Mouse (Mus musculus) myocyte (in vitro differentiated cells): ENCODE measurements around the gene Sntb2. TPM values are rescaled to one million over a fixed set of nuclear protein-coding genes. Genes with fewer than 3 reads are reported as not detected.
A peak's percentile ranks its signal among the peaks of the same experiment; 100 is the strongest.

ENCODE experiments used
- H3K27me3 ChIP-seq: one replicate; pipeline ENCODE4 v1.6.1; 2011; ENCODE audit not compliant: control insufficient read depth, insufficient read depth, insufficient read length
- H3K36me3 ChIP-seq: one replicate; pipeline ENCODE4 v1.6.1; 2011; ENCODE audit not compliant: control insufficient read depth, insufficient read depth
- H3K4me2 ChIP-seq: one replicate; pipeline ENCODE4 v1.6.1; 2011; ENCODE audit warnings: low read depth, control low read depth
- H3K4me3 ChIP-seq: one replicate; pipeline ENCODE4 v1.5.1; 2011; ENCODE audit warnings: mild to moderate bottlenecking, control low read depth, moderate library complexity
- H3K79me2 ChIP-seq: one replicate; pipeline ENCODE4 v1.6.1; 2011; ENCODE audit not compliant: control insufficient read depth, insufficient read depth
- H3ac ChIP-seq: one replicate; pipeline ENCODE4 v1.6.1; 2011; ENCODE audit not compliant: control insufficient read depth, insufficient read length
- CEBPB ChIP-seq: IDR thresholded peaks from 2 replicates; pipeline ENCODE4 v1.6.1; 2011; ENCODE audit warnings: mild to moderate bottlenecking, moderate library complexity; ENCODE audit not compliant: poor library complexity, insufficient read depth, severe bottlenecking
- E2F4 ChIP-seq: IDR thresholded peaks from one replicate; pipeline ENCODE4 v1.6.1; 2011; ENCODE audit warnings: mild to moderate bottlenecking, control low read depth, moderate library complexity; ENCODE audit not compliant: insufficient read depth
- MAX ChIP-seq: IDR thresholded peaks from one replicate; pipeline ENCODE4 v1.6.1; 2011; ENCODE audit warnings: low read depth, mild to moderate bottlenecking, control low read depth
- MYOD1 ChIP-seq, 3 experiments: IDR thresholded peaks; one replicate each; pipeline ENCODE4 v1.6.1; 2011; ENCODE audit warnings: control low read depth in 2 of 3, low read depth in 2 of 3, mild to moderate bottlenecking in 2 of 3, moderate library complexity in 1 of 3; ENCODE audit not compliant: insufficient read length in 2 of 3, control insufficient read depth in 1 of 3
- MYOG ChIP-seq, 3 experiments: IDR thresholded peaks; one replicate each; pipeline ENCODE4 v1.6.1; 2011; ENCODE audit warnings: control low read depth in 2 of 3, low read depth in 2 of 3, mild to moderate bottlenecking in 2 of 3; ENCODE audit not compliant: insufficient read length in 2 of 3, control insufficient read depth in 1 of 3, insufficient read depth in 1 of 3
- POLR2A ChIP-seq: IDR thresholded peaks from one replicate; pipeline ENCODE4 v1.6.1; 2011; ENCODE audit warnings: low read depth, mild to moderate bottlenecking, control low read depth, moderate library complexity; ENCODE audit not compliant: insufficient read length
- POLR2AphosphoS2 ChIP-seq: IDR thresholded peaks from one replicate; pipeline ENCODE4 v1.6.1; 2011; ENCODE audit warnings: low read depth, control low read depth; ENCODE audit not compliant: insufficient read length
- REST ChIP-seq: IDR thresholded peaks from one replicate; pipeline ENCODE4 v1.6.1; 2011; ENCODE audit warnings: mild to moderate bottlenecking, control low read depth, moderate library complexity; ENCODE audit not compliant: insufficient read depth, insufficient read length
- SRF ChIP-seq: IDR thresholded peaks from one replicate; pipeline ENCODE4 v1.6.1; 2011; ENCODE audit warnings: low read depth; ENCODE audit not compliant: control insufficient read depth, insufficient read length
- TCF12 ChIP-seq: IDR thresholded peaks from one replicate; pipeline ENCODE4 v1.6.1; 2011; ENCODE audit warnings: mild to moderate bottlenecking, control low read depth; ENCODE audit not compliant: poor library complexity, insufficient read depth, severe bottlenecking
- TCF3 ChIP-seq: IDR thresholded peaks from one replicate; pipeline ENCODE4 v1.6.1; 2011; ENCODE audit warnings: low read depth, control low read depth; ENCODE audit not compliant: insufficient read length
- USF1 ChIP-seq: IDR thresholded peaks from one replicate; pipeline ENCODE4 v1.6.1; 2011; ENCODE audit warnings: low read depth, mild to moderate bottlenecking, control low read depth, moderate library complexity
- polyA plus RNA-seq: library from polyadenylated mRNA; unstranded; fragments of >200 nt; fragmentation: generic; extraction: Trizol; gene quantifications from one replicate; pipeline ENCODE4 v1.2.1, GENCODE M21; 2012; ENCODE audit warnings: missing spikeins

The Sntb2 gene
- polyA plus RNA-seq = 5.6 TPM

DNA sequence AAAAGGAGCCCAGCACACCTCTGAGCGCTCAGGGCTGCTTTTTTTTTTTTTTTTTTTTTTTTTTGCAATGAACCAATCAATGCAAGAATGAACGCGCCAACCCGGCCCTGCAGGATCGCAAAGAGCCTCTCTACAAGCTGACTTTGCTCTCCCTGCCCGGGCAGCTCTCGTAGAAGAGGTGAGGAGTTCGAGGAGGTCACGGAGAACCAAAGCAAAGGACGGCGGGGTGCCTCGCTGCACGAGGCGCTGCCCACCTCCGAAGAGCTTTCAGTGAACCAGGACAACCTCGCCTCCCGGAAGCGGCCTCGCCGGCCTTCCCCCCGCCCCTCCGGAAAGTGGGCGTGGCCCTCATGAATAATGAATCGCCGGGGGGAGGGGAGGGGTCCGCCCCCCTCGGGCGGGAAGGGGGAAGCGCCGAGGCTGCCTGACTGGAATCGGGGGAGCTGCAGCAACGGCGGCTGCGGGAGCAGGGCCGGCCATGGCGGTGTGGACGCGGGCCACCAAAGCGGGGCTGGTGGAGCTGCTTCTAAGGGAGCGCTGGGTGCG, at the start of gene Sntb2:
TSS of gene Sntb2 (plus strand) at position 427 of the 546 bp plus-strand sequence.
- peak within 1 kb of the TSS; percentile 83 for H3K4me2 ChIP-seq
- no peaks in the 10 kb centered on the region for H3K36me3 ChIP-seq
- H3K27me3 ChIP-seq = no peaks in the 10 kb centered on the region
- peak; percentile 89 for TF ChIP-seq POLR2A
- no peak for TF ChIP-seq MAX
- TF ChIP-seq CEBPB = no peak
- TF ChIP-seq POLR2AphosphoS2 = peak; percentile 86
- no peak for TF ChIP-seq MYOD1 (IDR thresholded peaks at IDR 0.05; ENCODE audit: control insufficient read depth in 1 of 3, insufficient read length in 2 of 3, low read depth in 2 of 3)
- peaks cover 35% of the 10 kb centered on the region for H3K79me2 ChIP-seq
- H3K4me3 ChIP-seq = peak within 1 kb of the TSS; percentile 62
- H3ac ChIP-seq = peak within 1 kb of the TSS; percentile 94

DNA sequence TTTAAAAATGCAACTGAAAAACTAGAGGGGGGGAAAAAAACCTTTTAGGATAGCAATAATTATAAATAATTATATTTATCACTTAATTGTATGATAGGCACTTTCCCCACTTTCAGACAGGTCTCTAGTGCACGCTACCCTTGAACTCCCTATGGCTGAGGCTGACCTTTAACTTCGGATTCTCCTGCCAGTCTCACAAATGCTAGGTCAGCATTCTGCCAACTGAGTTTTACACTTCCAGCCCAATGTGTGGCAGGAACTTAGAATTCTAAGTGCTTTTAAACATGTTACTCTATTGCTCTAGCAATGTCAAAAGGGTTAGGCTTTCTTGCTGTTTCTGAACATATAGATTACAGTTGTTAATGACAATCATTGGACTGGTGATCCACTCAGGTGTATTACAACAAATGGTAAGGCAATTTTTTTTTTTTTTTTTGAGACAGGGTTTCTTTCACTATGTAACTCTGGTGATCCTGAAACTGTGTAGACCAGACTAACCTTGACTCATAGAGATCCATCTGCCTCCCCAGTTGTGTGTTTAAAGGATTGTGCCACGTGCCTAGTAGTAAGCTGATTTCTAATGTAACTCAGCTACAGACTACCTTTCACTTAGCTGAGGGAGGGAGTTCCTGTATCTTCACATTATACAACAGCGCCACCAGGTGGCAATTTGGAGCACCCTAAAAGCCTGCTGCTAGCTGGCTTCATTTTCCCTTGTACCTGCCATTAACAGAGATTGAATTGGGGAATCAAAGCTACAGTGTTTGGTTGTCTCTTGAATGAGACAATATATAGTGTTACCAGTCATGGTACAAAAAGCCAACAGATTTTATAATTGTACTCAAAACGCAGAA, 48.0 kb upstream of the Sntb2 start:
- TF ChIP-seq MYOD1 (IDR thresholded peaks at IDR 0.05; ENCODE audit: control insufficient read depth in 1 of 3, insufficient read length in 2 of 3, low read depth in 2 of 3) = no peak
- H3K27me3 ChIP-seq = no peaks in the 10 kb centered on the region
- H3K4me2 ChIP-seq = no peak overlapping the region
- no peak overlapping the region for H3K4me3 ChIP-seq
- peaks cover 10% of the 10 kb centered on the region for H3K36me3 ChIP-seq
- H3K79me2 ChIP-seq = peaks cover 70% of the 10 kb centered on the region
- no peak overlapping the region for H3ac ChIP-seq

DNA sequence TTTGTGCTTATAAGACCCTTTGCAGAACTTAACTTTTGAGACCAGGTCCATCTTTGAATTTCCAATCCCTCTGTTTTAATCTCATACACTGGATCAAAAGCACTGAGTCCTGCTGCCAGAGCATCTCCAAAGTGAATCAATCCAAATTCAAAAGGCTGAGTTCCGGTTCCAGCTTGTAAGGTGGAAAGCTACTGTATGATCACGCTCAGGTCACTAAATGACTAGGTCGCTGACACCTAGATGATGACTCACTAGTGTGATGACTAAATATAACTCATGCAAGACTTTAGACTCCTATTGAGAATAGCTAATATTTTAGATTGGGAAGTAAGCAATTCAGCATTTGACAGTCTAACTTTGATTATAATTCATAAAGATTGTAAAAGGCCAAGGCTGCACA, 46.7 kb upstream of the Sntb2 start:
- Histone ChIP-seq H3K79me2 (peaks cover 77% of the 10 kb centered on the region), H3K36me3 (peaks cover 7% of the 10 kb centered on the region), H3K27me3 (no peaks in the 10 kb centered on the region), H3K4me2 (no peak overlapping the region), H3K4me3 (no peak overlapping the region), H3ac (no peak overlapping the region)
- TF ChIP-seq MYOG (IDR thresholded peaks at IDR 0.05; ENCODE audit: control insufficient read depth in 1 of 3, insufficient read depth in 1 of 3, insufficient read length in 2 of 3, low read depth in 2 of 3) = no peak
- no peak for TF ChIP-seq MYOD1 (IDR thresholded peaks at IDR 0.05; ENCODE audit: control insufficient read depth in 1 of 3, insufficient read length in 2 of 3, low read depth in 2 of 3)
- no peak for TF ChIP-seq USF1
- TF ChIP-seq SRF = no peak
- no peak for TF ChIP-seq REST
- TF ChIP-seq MAX = no peak
- TF ChIP-seq CEBPB = no peak

GRCm38 (mm10) chr8:106892210-106892805, 43.2 kb upstream of the Sntb2 start:
- Histone ChIP-seq H3K36me3 (peaks cover 11% of the 10 kb centered on the region), H3K4me3 (peak overlapping the region; percentile 68), H3K27me3 (no peaks in the 10 kb centered on the region), H3K79me2 (peaks cover 83% of the 10 kb centered on the region), H3K4me2 (peak overlapping the region; percentile 77), H3ac (peak overlapping the region; percentile 81)
- TF ChIP-seq TCF12 = no peak
- no peak for TF ChIP-seq MYOG (IDR thresholded peaks at IDR 0.05; ENCODE audit: control insufficient read depth in 1 of 3, insufficient read depth in 1 of 3, insufficient read length in 2 of 3, low read depth in 2 of 3)
- no peak for TF ChIP-seq CEBPB
- peak; percentile 87 for TF ChIP-seq USF1
- no peak for TF ChIP-seq REST
- no peak for TF ChIP-seq MAX
- no peak for TF ChIP-seq SRF
- TF ChIP-seq TCF3 = no peak

- Histone ChIP-seq H3K4me3 (peak overlapping the region; percentile 68), H3K36me3 (peaks cover 15% of the 10 kb centered on the region), H3K27me3 (no peaks in the 10 kb centered on the region), H3K4me2 (peak overlapping the region; percentile 77), H3K79me2 (peaks cover 77% of the 10 kb centered on the region), H3ac (peak overlapping the region; percentile 81)
- TF ChIP-seq TCF3 (no peak), CEBPB (no peak), USF1 (no peak), E2F4 (no peak), POLR2A (no peak), MYOG (IDR thresholded peaks at IDR 0.05; ENCODE audit: control insufficient read depth in 1 of 3, insufficient read depth in 1 of 3, insufficient read length in 2 of 3, low read depth in 2 of 3) (no peak), REST (no peak), TCF12 (no peak), POLR2AphosphoS2 (no peak), MYOD1 (IDR thresholded peaks at IDR 0.05; ENCODE audit: control insufficient read depth in 1 of 3, insufficient read length in 2 of 3, low read depth in 2 of 3) (no peak), SRF (no peak), MAX (no peak)
Measured at GRCm38 (mm10) chr8:106892806-106893451, 42.6 kb upstream of the Sntb2 start.
